Mouse (Mus musculus): ENCODE data around the gene Gm5901.

The Gm5901 gene

GRCm38 (mm10) chr7:105404268-105404667 lies 29.4 kb downstream of the Gm5901 start, which contains the start of gene Cnga4:
Cnga4 (plus strand) TSS chr7:105404568.
- no peak for DNase-seq (ENCODE audit: low spot score)

- DNase-seq (ENCODE audit: low spot score): no peak
These were observed 31.5 kb downstream of the Gm5901 start for GRCm38 (mm10) chr7:105406322-105406721.

GRCm38 (mm10) chr7:105411874-105412632 lies 37.2 kb downstream of the Gm5901 start:
- peak; percentile 89 for DNase-seq (ENCODE audit: low spot score)

GRCm38 (mm10) chr7:105414385-105414784 lies 39.5 kb downstream of the Gm5901 start:
- DNase-seq (ENCODE audit: low spot score): no peak

GRCm38 (mm10) chr7:105416529-105416928 lies 41.7 kb downstream of the Gm5901 start:
- DNase-seq (ENCODE audit: low spot score): no peak

GRCm38 (mm10) chr7:105418106-105418505 lies 43.3 kb downstream of the Gm5901 start:
- no peak for DNase-seq (ENCODE audit: low spot score)

- DNase-seq (ENCODE audit: low spot score): no peak
These were observed 46.1 kb downstream of the Gm5901 start for GRCm38 (mm10) chr7:105420903-105421302.

- DNase-seq (ENCODE audit: low spot score): no peak
These were observed 49.5 kb downstream of the Gm5901 start for GRCm38 (mm10) chr7:105424368-105424767.

- DNase-seq (ENCODE audit: low spot score): no peak
These were observed 50.7 kb downstream of the Gm5901 start, which contains the start of gene Cckbr for GRCm38 (mm10) chr7:105425424-105426043. Cckbr (plus strand) TSS chr7:105425731.

- DNase-seq (ENCODE audit: low spot score): no peak
These were observed 51.2 kb downstream of the Gm5901 start for GRCm38 (mm10) chr7:105426051-105426450.
